Mouse (Mus musculus): ENCODE data around the gene Ltb4r1.

Gene Ltb4r1

GRCm38 (mm10) chr14:55779656-55780055 lies 13.9 kb downstream of the Ltb4r1 start:
- in situ Hi-C loops (cut with MboI; ENCODE audit: low pct_unique_long_range_greater_than_20kb in 1 of 2, low sequenced_read_pairs in 2 of 2, unreplicated experiment in 1 of 2): no loop called here

DNA sequence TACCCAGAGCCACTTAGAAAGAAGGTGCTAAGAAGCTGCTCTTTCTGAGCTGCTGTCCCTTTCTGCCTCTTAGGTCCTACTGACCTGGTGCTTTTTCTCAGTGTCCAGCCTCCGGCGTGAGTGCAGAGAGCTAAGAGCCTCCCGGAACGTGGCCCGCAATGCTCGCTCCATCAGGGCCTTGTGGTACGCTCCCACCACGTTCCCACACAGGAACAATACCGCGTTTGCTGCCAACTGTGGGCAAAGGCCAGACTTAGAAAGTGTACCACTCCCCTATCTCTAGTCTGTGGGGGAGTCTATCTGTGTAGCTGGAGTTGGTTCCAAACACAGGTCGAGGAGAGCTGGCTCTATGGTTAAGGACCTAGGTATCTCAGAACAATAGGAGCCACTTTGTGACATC lies 15.0 kb downstream of the Ltb4r1 start:
- in situ Hi-C loops (cut with MboI; ENCODE audit: low pct_unique_long_range_greater_than_20kb in 1 of 2, low sequenced_read_pairs in 2 of 2, unreplicated experiment in 1 of 2): no loop called here

GRCm38 (mm10) chr14:55781310-55781709 lies 15.5 kb downstream of the Ltb4r1 start:
- in situ Hi-C loops (cut with MboI; ENCODE audit: low pct_unique_long_range_greater_than_20kb in 1 of 2, low sequenced_read_pairs in 2 of 2, unreplicated experiment in 1 of 2): no loop called here

DNA sequence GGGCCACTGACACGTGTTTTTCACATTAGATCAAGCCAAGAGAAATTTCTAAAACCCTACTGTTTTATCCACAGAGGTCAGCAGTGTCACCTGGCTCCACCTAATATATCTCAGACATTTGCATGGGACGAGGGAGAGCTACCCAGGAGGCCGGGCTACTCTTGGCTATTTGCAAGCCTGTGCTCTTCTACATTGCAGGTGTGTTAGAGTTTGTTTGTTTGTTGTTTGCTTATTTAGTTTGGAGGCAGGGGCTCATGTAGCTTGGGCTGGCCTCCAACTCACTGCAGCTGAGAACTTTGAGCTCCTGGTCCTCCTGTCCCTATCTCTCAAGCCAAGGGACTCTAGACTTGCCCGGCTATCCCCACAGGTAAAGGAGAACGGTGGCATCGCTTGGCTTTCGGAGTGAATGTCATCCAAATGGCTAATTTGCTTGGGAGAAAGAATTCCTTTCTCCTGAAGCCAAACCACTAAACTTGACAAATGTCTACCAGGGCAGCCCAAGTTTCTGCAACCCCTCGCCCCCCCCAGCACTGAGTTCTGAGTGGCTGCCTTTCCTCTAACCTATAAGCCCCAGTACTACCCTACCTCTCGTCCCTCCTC lies 16.7 kb downstream of the Ltb4r1 start:
- in situ Hi-C loops (cut with MboI; ENCODE audit: low pct_unique_long_range_greater_than_20kb in 1 of 2, low sequenced_read_pairs in 2 of 2, unreplicated experiment in 1 of 2): no loop called here

- in situ Hi-C loops (cut with MboI; ENCODE audit: low pct_unique_long_range_greater_than_20kb in 1 of 2, low sequenced_read_pairs in 2 of 2, unreplicated experiment in 1 of 2): no loop called here
Measured at GRCm38 (mm10) chr14:55783171-55783957, 17.6 kb downstream of the Ltb4r1 start.

GRCm38 (mm10) chr14:55783958-55784235 lies 18.1 kb downstream of the Ltb4r1 start, which contains the start of gene Adcy4:
TSS of gene Adcy4 (minus strand) at chr14:55784095.
- in situ Hi-C loops (cut with MboI; ENCODE audit: low pct_unique_long_range_greater_than_20kb in 1 of 2, low sequenced_read_pairs in 2 of 2, unreplicated experiment in 1 of 2): no loop called here

GRCm38 (mm10) chr14:55785195-55785594 lies 19.4 kb downstream of the Ltb4r1 start:
- in situ Hi-C loops (cut with MboI; ENCODE audit: low pct_unique_long_range_greater_than_20kb in 1 of 2, low sequenced_read_pairs in 2 of 2, unreplicated experiment in 1 of 2): no loop called here

GRCm38 (mm10) chr14:55787731-55788130 lies 22.0 kb downstream of the Ltb4r1 start:
- in situ Hi-C loops (cut with MboI; ENCODE audit: low pct_unique_long_range_greater_than_20kb in 1 of 2, low sequenced_read_pairs in 2 of 2, unreplicated experiment in 1 of 2): no loop called here

DNA sequence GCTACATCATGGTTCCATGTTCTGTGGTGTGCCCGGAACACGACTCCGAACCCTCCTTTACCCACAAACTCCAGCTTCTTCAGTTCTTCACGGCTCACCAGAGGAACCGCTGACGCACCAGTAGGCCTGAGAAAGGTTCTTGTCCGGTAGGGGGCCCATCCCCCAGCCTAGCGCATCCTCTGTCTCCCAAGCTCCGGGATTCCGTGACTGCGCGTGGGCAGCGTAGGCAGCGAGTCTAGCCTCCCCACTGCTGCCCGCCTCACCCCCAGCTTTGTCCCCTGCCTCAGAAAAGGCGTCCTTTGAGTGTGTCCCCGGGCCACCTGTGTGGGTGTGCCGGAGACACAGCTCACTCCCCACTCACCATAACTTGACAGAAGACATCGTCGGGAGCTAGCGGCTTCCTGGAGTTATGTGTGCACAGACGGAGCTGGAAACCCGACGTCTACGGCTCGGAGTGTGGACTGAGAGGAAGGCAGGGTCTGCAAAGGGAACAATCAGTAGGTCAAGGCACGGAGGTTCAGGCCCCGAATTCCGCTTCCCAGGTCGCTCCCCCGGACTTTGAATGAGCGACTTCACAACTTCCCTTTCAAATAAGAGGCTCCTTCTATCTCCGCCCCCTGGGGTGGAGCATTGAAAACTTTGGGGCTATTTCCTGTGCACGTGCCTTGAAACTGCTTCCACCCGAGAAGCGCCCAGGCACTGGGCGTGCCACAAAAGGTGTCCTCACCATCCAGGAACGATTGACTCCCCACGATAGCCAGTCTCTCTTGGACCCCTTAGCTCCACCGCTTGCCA lies 22.7 kb downstream of the Ltb4r1 start, which contains the start of gene Ripk3:
TSS of gene Ripk3 (minus strand) at position 610 of the 795 bp plus-strand sequence.
- in situ Hi-C loops (cut with MboI; ENCODE audit: low pct_unique_long_range_greater_than_20kb in 1 of 2, low sequenced_read_pairs in 2 of 2, unreplicated experiment in 1 of 2): no loop called here

DNA sequence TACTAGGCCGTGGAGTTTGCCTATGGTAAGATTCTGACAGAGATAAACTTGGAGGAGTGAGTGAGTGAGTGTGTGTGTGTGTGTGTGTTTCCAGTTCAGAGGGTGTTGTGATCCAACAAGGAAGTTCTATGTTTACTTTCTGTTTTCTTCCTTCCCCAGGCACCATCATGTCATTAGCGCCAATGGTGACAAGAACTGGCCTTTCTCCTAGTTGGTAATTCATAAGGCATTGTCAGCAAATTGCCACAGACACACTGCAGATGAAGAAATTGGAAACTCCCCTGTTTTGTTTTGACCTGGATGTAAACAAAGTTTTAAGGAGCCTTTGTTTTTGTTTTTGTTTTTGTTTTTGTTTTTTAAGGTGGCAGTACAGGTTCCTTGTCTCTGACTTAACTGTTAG lies 27.7 kb downstream of the Ltb4r1 start:
- in situ Hi-C loops (cut with MboI; ENCODE audit: low pct_unique_long_range_greater_than_20kb in 1 of 2, low sequenced_read_pairs in 2 of 2, unreplicated experiment in 1 of 2): no loop called here

- in situ Hi-C loops (cut with MboI; ENCODE audit: low pct_unique_long_range_greater_than_20kb in 1 of 2, low sequenced_read_pairs in 2 of 2, unreplicated experiment in 1 of 2): no loop called here
Measured at GRCm38 (mm10) chr14:55793946-55794345, 28.2 kb downstream of the Ltb4r1 start.

DNA sequence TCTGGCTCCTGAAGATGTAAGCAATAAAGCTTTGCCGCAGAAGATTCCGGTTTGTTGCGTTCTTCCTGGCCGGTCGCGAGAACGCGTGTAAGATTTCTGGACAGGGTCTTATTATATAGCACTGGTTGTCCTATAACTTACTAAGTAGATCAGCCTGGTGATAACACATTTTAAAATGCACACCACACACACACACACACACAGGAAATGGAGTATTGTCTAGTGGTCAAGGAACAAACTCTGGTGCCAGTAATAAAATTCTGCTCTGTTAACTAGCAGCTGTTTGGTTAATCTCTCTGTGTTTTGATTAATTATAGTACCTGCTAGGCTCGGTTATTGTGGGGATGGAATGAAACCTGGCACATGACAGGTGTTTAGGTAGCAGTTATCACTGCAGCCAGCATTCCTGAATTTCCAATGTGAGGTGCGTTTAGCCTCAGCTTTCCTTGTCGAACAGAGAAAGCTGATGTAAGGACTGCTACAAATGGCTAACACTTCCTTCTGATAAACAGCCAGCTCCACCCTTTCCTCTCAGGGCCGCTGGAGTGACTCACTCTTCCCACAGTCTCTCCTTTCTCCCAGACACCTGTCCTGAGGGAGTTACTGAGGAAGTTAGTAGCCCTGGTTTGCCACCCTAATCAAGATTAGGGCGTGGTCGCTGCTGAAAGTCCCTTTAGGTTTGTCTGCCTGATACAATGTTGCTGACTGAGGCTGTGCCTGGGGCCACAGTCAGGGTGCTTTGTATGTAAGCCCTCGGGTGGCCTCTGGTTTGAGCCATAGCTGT lies 29.8 kb downstream of the Ltb4r1 start:
- in situ Hi-C loops (cut with MboI; ENCODE audit: low pct_unique_long_range_greater_than_20kb in 1 of 2, low sequenced_read_pairs in 2 of 2, unreplicated experiment in 1 of 2): no loop called here

GRCm38 (mm10) chr14:55814885-55815284 lies 49.1 kb downstream of the Ltb4r1 start:
- in situ Hi-C loops (cut with MboI; ENCODE audit: low pct_unique_long_range_greater_than_20kb in 1 of 2, low sequenced_read_pairs in 2 of 2, unreplicated experiment in 1 of 2): no loop called here

GRCm38 (mm10) chr14:55815310-55815751 lies 49.6 kb downstream of the Ltb4r1 start:
- in situ Hi-C loops (cut with MboI; ENCODE audit: low pct_unique_long_range_greater_than_20kb in 1 of 2, low sequenced_read_pairs in 2 of 2, unreplicated experiment in 1 of 2): no loop called here
